Mouse (Mus musculus): ENCODE data around the gene Zdhhc18. TPM values are rescaled to one million over a fixed set of nuclear protein-coding genes. Genes with fewer than 3 reads are reported as not detected.
A peak's percentile ranks its signal among the peaks of the same experiment; 100 is the strongest.

Zdhhc18 gene
- polyA plus RNA-seq, 1 experiment: 27.4 TPM

GRCm38 (mm10) chr4:133599571-133600073, 50.3 kb downstream of the Zdhhc18 start:
- TF ChIP-seq POLR2A (IDR thresholded peaks at IDR 0.05; ENCODE audit: borderline replicate concordance, low read depth, low read length) (no peak), CTCF (IDR thresholded peaks at IDR 0.05; ENCODE audit: low read depth, low read length) (no peak)
- no peak overlapping the region for H3K27ac ChIP-seq (ENCODE audit: insufficient read depth, low read depth, low read length)
- peak overlapping the region; percentile 72 for H3K4me3 ChIP-seq (ENCODE audit: insufficient read depth, low read length)
- H3K4me1 ChIP-seq (ENCODE audit: control insufficient read depth, insufficient read depth, low read length): peaks cover 12% of the 10 kb centered on the region

DNA sequence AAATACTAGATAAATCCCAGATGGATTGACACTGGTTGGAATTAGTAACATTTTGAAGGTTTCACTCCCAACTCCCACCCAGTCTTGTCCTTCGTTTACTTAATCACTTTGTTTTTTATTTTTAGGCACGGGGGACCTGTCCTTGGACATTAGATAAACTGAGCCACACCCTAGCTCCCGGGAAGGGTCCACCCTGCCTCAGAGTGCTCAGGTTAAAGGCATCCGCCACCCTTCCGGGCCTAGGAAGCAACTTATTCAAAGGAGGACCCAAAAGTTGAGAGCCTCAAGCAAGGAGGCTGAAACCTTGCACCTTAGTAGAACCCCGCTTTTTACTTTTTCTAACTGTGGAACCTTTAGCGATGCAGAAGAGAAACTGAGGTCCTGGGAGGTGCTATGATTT, 50.8 kb downstream of the Zdhhc18 start:
- Histone ChIP-seq H3K4me3 (ENCODE audit: insufficient read depth, low read length) (peak overlapping the region; percentile 72), H3K27ac (ENCODE audit: insufficient read depth, low read depth, low read length) (no peak overlapping the region), H3K4me1 (ENCODE audit: control insufficient read depth, insufficient read depth, low read length) (peaks cover 12% of the 10 kb centered on the region)
- TF ChIP-seq CTCF (IDR thresholded peaks at IDR 0.05; ENCODE audit: low read depth, low read length): no peak
- TF ChIP-seq POLR2A (IDR thresholded peaks at IDR 0.05; ENCODE audit: borderline replicate concordance, low read depth, low read length): no peak

DNA sequence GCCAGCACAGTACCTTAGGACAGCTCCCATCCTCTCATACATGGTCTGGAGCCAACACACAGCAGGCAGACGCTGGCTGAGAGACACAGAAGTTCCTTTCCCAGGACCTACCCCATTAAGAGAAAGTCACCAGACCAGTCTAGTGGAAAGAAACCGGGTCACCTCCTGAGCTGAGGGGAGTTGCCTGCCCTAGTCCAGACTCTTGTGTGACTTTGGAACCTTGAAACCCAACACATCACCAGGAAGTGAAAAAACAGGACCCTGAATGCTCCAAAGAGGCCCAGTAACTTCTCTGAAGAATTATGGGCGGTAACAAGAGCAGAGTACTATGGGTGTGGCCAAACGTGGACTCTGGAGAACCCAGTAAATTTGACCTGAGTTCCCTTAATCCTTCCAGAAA, 51.3 kb downstream of the Zdhhc18 start:
- Histone ChIP-seq H3K4me3 (ENCODE audit: insufficient read depth, low read length) (no peak overlapping the region), H3K4me1 (ENCODE audit: control insufficient read depth, insufficient read depth, low read length) (peaks cover 12% of the 10 kb centered on the region), H3K27ac (ENCODE audit: insufficient read depth, low read depth, low read length) (no peak overlapping the region)
- no peak for TF ChIP-seq CTCF (IDR thresholded peaks at IDR 0.05; ENCODE audit: low read depth, low read length)
- TF ChIP-seq POLR2A (IDR thresholded peaks at IDR 0.05; ENCODE audit: borderline replicate concordance, low read depth, low read length): no peak

DNA sequence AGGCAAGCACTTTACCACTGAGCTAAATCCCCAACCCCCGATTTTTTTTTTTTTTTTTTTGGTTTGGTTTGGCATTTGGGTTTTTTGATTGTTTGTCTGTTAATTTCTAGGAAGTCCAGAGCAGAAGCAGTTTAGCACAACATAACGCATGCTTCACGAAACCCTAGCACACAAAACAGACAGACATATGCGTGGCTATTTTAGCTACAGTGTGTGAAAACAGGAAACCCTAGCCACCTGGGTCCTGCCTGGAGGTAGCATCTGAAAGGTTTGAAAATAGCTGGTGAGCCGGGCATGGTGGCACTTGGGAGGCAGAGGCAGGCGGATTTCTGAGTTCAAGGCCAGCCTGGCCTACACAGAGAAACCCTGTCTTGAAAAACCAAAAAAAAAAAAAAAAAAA, 53.9 kb downstream of the Zdhhc18 start:
- TF ChIP-seq CTCF (IDR thresholded peaks at IDR 0.05; ENCODE audit: low read depth, low read length) (no peak), POLR2A (IDR thresholded peaks at IDR 0.05; ENCODE audit: borderline replicate concordance, low read depth, low read length) (no peak)
- Histone ChIP-seq H3K27ac (ENCODE audit: insufficient read depth, low read depth, low read length) (no peak overlapping the region), H3K4me1 (ENCODE audit: control insufficient read depth, insufficient read depth, low read length) (peaks cover 12% of the 10 kb centered on the region), H3K4me3 (ENCODE audit: insufficient read depth, low read length) (no peak overlapping the region)

DNA sequence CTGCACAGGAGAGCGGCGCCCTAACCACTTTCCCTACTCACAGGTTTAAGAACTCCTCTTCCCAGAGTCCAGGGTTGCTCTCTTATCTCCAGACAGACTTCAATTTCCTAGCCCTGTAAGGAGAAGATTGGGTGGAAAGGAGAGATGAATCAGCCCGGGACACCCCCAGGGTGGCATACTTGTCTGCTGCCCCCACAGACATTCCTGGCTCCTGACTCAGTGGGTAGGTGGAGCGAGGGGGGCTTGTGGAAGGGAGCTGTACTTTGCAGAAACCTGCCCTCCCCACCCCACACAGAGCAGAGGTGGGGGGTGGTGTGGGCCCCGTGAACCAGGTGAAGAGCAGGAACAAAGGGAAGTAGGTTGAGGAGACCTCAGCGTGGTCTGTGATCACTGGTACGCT, 54.4 kb downstream of the Zdhhc18 start:
- TF ChIP-seq CTCF (IDR thresholded peaks at IDR 0.05; ENCODE audit: low read depth, low read length): no peak
- no peak for TF ChIP-seq POLR2A (IDR thresholded peaks at IDR 0.05; ENCODE audit: borderline replicate concordance, low read depth, low read length)
- H3K27ac ChIP-seq (ENCODE audit: insufficient read depth, low read depth, low read length): no peak overlapping the region
- H3K4me1 ChIP-seq (ENCODE audit: control insufficient read depth, insufficient read depth, low read length): peaks cover 12% of the 10 kb centered on the region
- no peak overlapping the region for H3K4me3 ChIP-seq (ENCODE audit: insufficient read depth, low read length)

- Histone ChIP-seq H3K27ac (ENCODE audit: insufficient read depth, low read depth, low read length) (no peak overlapping the region), H3K4me1 (ENCODE audit: control insufficient read depth, insufficient read depth, low read length) (peaks cover 4% of the 10 kb centered on the region; the same call in 1 of the 2 replicates), H3K4me3 (ENCODE audit: insufficient read depth, low read length) (no peak overlapping the region)
- TF ChIP-seq CTCF (IDR thresholded peaks at IDR 0.05; ENCODE audit: low read depth, low read length) (peak; percentile 83), POLR2A (IDR thresholded peaks at IDR 0.05; ENCODE audit: borderline replicate concordance, low read depth, low read length) (no peak)
Measured at GRCm38 (mm10) chr4:133592570-133592969, 57.4 kb downstream of the Zdhhc18 start.

DNA sequence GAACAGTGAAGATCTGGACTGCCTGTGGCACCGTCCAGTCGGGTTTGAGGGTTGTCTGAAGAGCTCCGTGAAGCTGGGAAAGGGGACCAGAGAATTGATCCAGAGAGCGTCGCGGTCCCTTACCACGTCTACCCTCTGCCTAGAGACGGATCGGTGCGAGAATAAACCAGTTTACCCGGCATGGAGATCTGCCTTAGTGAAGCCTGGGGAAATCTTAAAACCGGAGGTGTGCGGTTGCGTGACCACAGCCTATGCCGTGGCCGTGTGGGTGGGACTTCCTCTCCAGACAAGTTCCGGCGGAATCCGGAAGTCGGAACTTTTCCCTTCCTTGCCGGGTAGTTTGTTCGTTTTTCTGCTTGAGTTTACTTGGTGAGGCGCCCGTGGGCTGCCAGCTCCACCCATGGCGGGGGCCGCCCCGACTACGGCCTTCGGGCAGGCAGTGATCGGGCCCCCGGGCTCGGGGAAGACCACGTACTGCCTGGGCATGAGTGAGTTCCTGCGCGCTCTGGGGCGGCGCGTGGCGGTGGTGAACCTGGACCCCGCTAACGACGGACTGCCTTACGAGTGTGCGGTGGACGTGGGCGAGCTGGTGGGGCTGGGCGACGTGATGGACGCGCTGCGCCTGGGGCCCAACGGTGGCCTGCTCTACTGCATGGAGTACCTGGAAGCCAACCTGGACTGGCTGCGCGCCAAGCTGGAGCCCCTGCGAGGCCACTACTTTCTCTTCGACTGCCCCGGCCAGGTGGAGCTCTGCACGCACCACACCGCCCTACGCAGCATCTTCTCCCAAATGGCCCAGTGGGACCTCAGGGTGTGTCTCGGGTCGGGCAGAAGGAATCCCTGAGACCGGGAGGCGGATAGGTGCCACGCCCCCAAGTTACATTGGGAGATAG, 65.6 kb downstream of the Zdhhc18 start, which contains the start of gene Gpn2:
TSS of gene Gpn2 (plus strand) at position 304 of the 893 bp plus-strand sequence.
- Histone ChIP-seq H3K4me3 (ENCODE audit: insufficient read depth, low read length) (peak within 1 kb of the TSS; percentile 86), H3K4me1 (ENCODE audit: control insufficient read depth, insufficient read depth, low read length) (peaks cover 26% of the 10 kb centered on the region), H3K27ac (ENCODE audit: insufficient read depth, low read depth, low read length) (peak within 1 kb of the TSS; percentile 45)
- TF ChIP-seq POLR2A (IDR thresholded peaks at IDR 0.05; ENCODE audit: borderline replicate concordance, low read depth, low read length) (no peak), CTCF (IDR thresholded peaks at IDR 0.05; ENCODE audit: low read depth, low read length) (no peak)

DNA sequence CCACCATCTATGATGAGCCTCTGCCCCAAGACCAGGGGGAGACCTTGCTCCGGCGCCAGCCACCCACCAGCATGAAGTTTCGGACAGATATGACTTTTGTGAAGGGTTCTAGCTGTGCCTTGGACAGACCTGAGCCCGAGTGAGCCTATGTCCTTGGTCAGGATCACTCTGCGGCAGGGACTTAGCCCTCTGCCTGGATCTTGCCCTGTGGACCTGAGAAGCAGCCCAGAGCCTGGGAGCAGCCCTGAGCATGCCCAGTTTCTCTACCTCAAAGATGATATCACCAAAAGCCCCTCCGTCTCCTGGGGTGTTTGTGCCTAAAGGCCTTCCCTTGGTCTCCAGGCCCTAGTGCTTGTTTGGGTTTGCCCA, 66.3 kb downstream of the Zdhhc18 start:
- peak overlapping the region; percentile 86 for H3K4me3 ChIP-seq (ENCODE audit: insufficient read depth, low read length)
- H3K27ac ChIP-seq (ENCODE audit: insufficient read depth, low read depth, low read length): peak overlapping the region; percentile 32
- TF ChIP-seq POLR2A (IDR thresholded peaks at IDR 0.05; ENCODE audit: borderline replicate concordance, low read depth, low read length) (no peak), CTCF (IDR thresholded peaks at IDR 0.05; ENCODE audit: low read depth, low read length) (no peak)
- H3K4me1 ChIP-seq (ENCODE audit: control insufficient read depth, insufficient read depth, low read length): peaks cover 26% of the 10 kb centered on the region

DNA sequence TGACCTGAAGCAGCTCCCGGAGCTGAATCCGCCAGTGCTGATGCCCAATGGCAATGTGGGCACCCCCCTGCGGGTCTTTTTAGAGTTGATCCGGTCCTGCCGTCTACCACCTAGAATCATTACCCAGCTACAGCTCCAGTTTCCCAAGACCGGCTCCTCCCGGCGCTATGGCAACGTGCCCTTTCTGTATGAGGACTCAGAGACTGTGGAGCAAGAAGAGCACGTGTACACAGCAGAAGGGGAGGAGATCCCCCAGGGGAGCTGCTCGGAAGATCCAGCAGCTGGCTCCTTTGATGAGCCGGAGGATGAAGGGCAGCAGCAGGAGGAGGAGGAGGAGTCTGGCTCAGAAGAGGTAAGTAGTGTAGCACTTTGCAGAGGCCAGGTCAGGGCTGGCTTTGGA, 72.0 kb downstream of the Zdhhc18 start:
- Histone ChIP-seq H3K4me1 (ENCODE audit: control insufficient read depth, insufficient read depth, low read length) (peaks cover 7% of the 10 kb centered on the region), H3K4me3 (ENCODE audit: insufficient read depth, low read length) (no peak overlapping the region), H3K27ac (ENCODE audit: insufficient read depth, low read depth, low read length) (no peak overlapping the region)
- TF ChIP-seq CTCF (IDR thresholded peaks at IDR 0.05; ENCODE audit: low read depth, low read length) (no peak), POLR2A (IDR thresholded peaks at IDR 0.05; ENCODE audit: borderline replicate concordance, low read depth, low read length) (no peak)

DNA sequence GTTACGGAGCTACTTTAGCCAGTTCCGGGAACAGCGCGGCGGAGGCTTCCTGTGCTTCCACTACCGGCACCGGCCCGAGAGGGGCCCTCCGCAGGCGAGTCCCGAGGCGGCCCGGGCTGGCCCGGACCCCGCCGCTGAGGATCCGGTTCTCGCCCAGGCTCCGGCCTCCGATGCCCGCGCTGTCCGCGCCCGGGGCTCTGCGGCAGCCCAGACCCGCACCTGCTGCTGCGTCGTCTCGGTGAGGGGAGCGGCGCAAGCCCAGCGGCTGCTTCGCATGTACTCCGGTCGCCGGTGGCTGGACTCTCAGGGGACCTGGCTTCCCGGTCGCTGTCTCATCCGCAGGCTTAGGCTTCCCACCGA, 75.1 kb downstream of the Zdhhc18 start:
- peak overlapping the region; percentile 81 for H3K4me3 ChIP-seq (ENCODE audit: insufficient read depth, low read length)
- peaks cover 11% of the 10 kb centered on the region for H3K4me1 ChIP-seq (ENCODE audit: control insufficient read depth, insufficient read depth, low read length)
- peak overlapping the region; percentile 52 for H3K27ac ChIP-seq (ENCODE audit: insufficient read depth, low read depth, low read length)
- no peak for TF ChIP-seq CTCF (IDR thresholded peaks at IDR 0.05; ENCODE audit: low read depth, low read length)
- no peak for TF ChIP-seq POLR2A (IDR thresholded peaks at IDR 0.05; ENCODE audit: borderline replicate concordance, low read depth, low read length)

All from bone marrow macrophage, adult 2 months (primary cell).